Mouse (Mus musculus): ENCODE data around the gene Alg12. TPM values are rescaled to one million over a fixed set of nuclear protein-coding genes. Genes with fewer than 3 reads are reported as not detected.
A peak's percentile ranks its signal among the peaks of the same experiment; 100 is the strongest.

Alg12 gene
- polyA plus RNA-seq, 1 experiment from 2014 or later = 7.6 TPM

DNA sequence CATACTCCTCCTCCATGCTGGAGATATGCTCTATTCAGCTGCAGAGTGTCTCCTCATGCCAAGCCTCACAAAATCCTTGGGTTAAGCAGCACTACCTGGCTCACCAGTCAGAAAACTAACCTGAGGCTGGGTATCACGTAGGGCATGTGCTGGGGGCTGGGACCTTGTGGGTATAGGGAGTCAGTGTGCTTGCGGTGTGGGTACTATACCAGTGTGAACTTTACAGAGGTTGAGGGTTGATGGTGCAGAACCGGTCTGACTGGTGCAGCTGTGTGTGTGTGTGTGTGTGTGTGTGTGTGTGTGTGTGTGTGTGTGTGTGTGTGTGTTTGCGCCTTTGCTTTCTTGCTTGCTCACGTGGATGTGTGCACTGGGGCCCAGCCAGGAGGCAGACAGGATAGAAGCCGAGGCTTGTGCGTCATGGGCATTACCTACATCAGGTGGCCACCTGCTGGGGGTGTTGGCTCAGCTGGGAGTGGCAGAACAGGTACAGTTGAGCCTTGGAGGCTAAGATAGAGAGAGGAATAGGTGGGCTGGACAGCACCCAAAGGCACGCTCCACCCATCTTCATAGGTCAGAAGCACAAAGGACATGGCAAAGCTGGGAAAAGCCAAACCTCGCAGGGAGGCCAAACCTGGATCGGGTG lies 32.5 kb upstream of the Alg12 start:
- no peak overlapping the region for H3K4me3 ChIP-seq
- H3K27me3 ChIP-seq = no peaks in the 10 kb centered on the region
- 85% methylated on average over 10 of the region's 10 CpGs for WGBS
- no peaks in the 10 kb centered on the region for H3K36me3 ChIP-seq (ENCODE audit: poor library complexity, severe bottlenecking)
- peaks cover 15% of the 10 kb centered on the region; the same call in 1 of the 2 replicates for H3K4me1 ChIP-seq
- no peaks in the 10 kb centered on the region for H3K9me3 ChIP-seq (replicated peaks)
- no peak overlapping the region for H3K9ac ChIP-seq
- H3K4me2 ChIP-seq = no peak overlapping the region
- no peak overlapping the region for H3K27ac ChIP-seq
- ATAC-seq = no peak

GRCm38 (mm10) chr15:88851076-88851475 lies 32.0 kb upstream of the Alg12 start:
- no peak overlapping the region for H3K4me3 ChIP-seq
- H3K9ac ChIP-seq = no peak overlapping the region
- no peaks in the 10 kb centered on the region for H3K9me3 ChIP-seq (replicated peaks)
- H3K4me2 ChIP-seq = no peak overlapping the region
- no peaks in the 10 kb centered on the region for H3K36me3 ChIP-seq (ENCODE audit: poor library complexity, severe bottlenecking)
- H3K4me1 ChIP-seq = peaks cover 15% of the 10 kb centered on the region; the same call in 1 of the 2 replicates
- no peak for ATAC-seq
- H3K27me3 ChIP-seq = no peaks in the 10 kb centered on the region
- 61% methylated on average over 3 of the region's 3 CpGs for WGBS
- no peak overlapping the region for H3K27ac ChIP-seq

- no peak for ATAC-seq
- Histone ChIP-seq H3K4me2 (no peak overlapping the region), H3K27ac (no peak overlapping the region), H3K9ac (peak overlapping the region; percentile 21; the same call in 1 of the 2 replicates), H3K4me1 (peaks cover 15% of the 10 kb centered on the region; the same call in 1 of the 2 replicates), H3K36me3 (ENCODE audit: poor library complexity, severe bottlenecking) (no peaks in the 10 kb centered on the region), H3K27me3 (no peaks in the 10 kb centered on the region), H3K4me3 (no peak overlapping the region), H3K9me3 (replicated peaks) (no peaks in the 10 kb centered on the region)
- WGBS = 67% methylated on average over 10 of the region's 10 CpGs
Measured at GRCm38 (mm10) chr15:88850146-88850826, 31.2 kb upstream of the Alg12 start.

- Histone ChIP-seq H3K36me3 (ENCODE audit: poor library complexity, severe bottlenecking) (no peaks in the 10 kb centered on the region), H3K4me1 (peaks cover 10% of the 10 kb centered on the region; the same call in 1 of the 2 replicates), H3K27ac (no peak overlapping the region), H3K9me3 (replicated peaks) (no peaks in the 10 kb centered on the region), H3K4me2 (no peak overlapping the region), H3K9ac (no peak overlapping the region), H3K4me3 (no peak overlapping the region), H3K27me3 (no peaks in the 10 kb centered on the region)
- 86% methylated on average over 2 of the region's 2 CpGs for WGBS
- ATAC-seq = no peak
Measured at GRCm38 (mm10) chr15:88849621-88850020, 30.5 kb upstream of the Alg12 start.

DNA sequence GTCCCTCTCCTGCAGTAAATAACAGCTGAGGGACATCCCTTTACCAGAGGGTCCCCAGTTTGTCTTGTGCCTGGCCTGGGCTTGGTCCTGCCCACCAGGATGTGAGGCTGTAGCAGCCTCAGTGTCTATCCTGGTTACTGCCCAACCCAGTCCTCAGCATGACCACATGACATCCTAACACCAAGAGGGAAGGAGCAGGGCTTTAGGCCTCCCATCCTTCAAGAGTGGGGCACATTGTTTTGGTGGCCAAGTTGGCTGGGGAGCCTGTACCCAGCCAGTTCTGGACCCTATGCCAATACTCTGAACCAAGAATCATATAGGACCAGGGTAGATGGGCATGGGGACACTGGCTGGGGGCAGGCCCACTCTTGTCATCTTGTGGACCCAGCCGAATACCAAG lies 29.5 kb upstream of the Alg12 start:
- Histone ChIP-seq H3K4me3 (no peak overlapping the region), H3K4me2 (no peak overlapping the region), H3K9me3 (replicated peaks) (no peaks in the 10 kb centered on the region), H3K9ac (no peak overlapping the region), H3K36me3 (ENCODE audit: poor library complexity, severe bottlenecking) (no peaks in the 10 kb centered on the region), H3K4me1 (0 out of 2 replicates have a peak, but pooled peaks cover 3% of the 10 kb centered on the region), H3K27ac (no peak overlapping the region), H3K27me3 (no peaks in the 10 kb centered on the region)
- ATAC-seq = no peak
- 100% methylated on average over 1 of the region's 1 CpGs for WGBS

DNA sequence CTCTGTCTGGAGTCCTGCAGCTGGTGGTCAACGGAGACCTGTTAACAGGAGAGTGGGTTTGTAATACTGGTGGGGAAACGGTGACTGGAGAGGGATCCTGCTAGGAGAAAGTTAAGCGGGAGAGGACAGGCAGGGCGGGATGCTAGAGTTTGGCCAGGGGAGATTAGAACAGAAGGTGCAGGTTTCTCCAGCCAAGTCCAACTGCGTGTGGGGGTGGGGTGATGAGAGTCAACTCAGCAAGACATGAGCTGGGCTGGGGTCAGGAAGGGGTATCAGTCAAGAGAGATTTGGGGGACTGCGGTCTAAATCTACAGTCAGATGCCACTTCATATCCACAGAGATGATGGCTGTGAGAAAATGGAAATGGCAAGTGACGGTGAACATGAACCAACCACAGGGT lies 25.8 kb upstream of the Alg12 start:
- no peaks in the 10 kb centered on the region for H3K9me3 ChIP-seq (replicated peaks)
- peaks cover 4% of the 10 kb centered on the region; the same call in 1 of the 2 replicates for H3K4me1 ChIP-seq
- H3K4me3 ChIP-seq = no peak overlapping the region
- no peak overlapping the region for H3K4me2 ChIP-seq
- H3K36me3 ChIP-seq (ENCODE audit: poor library complexity, severe bottlenecking) = no peaks in the 10 kb centered on the region
- no peak for ATAC-seq
- H3K9ac ChIP-seq = no peak overlapping the region
- 91% methylated on average over 7 of the region's 7 CpGs for WGBS
- H3K27ac ChIP-seq = no peak overlapping the region
- H3K27me3 ChIP-seq = no peaks in the 10 kb centered on the region

- Histone ChIP-seq H3K27me3 (no peaks in the 10 kb centered on the region), H3K9me3 (replicated peaks) (no peaks in the 10 kb centered on the region), H3K4me2 (no peak overlapping the region), H3K9ac (no peak overlapping the region), H3K4me1 (peaks cover 18% of the 10 kb centered on the region), H3K4me3 (no peak overlapping the region), H3K36me3 (ENCODE audit: poor library complexity, severe bottlenecking) (no peaks in the 10 kb centered on the region), H3K27ac (0 out of 2 replicates have a peak overlapping the region, but pooled peaks have one; percentile 35)
- WGBS = 41% methylated on average over 8 of the region's 8 CpGs
- peak; percentile 44; the same call in 1 of the 2 replicates for ATAC-seq
Measured at GRCm38 (mm10) chr15:88843486-88844097, 24.5 kb upstream of the Alg12 start.

DNA sequence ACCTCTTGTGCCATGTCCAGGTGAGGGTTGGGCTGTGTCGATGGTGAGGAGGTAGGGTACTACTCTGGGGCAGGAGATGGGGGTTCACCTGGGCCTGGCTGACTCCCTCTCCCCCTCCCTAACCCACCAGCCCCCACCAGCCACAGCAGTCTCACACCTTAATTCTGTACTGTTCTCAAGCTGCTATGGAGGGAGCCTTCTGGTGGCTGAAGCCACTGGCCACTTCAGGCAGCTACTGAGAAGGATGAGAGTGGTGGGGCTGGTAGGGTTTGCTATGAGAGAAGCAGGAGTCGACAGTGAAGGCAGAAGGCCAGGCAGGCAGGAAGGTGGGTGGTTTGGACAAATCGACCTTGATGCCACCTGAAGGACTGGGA lies 23.2 kb upstream of the Alg12 start:
- peaks cover 27% of the 10 kb centered on the region for H3K4me1 ChIP-seq
- no peak overlapping the region for H3K4me3 ChIP-seq
- H3K4me2 ChIP-seq = no peak overlapping the region
- no peaks in the 10 kb centered on the region for H3K36me3 ChIP-seq (ENCODE audit: poor library complexity, severe bottlenecking)
- no peak overlapping the region for H3K27ac ChIP-seq
- no peak for ATAC-seq
- 85% methylated on average over 3 of the region's 3 CpGs for WGBS
- no peak overlapping the region for H3K9ac ChIP-seq
- H3K27me3 ChIP-seq = no peaks in the 10 kb centered on the region
- H3K9me3 ChIP-seq (replicated peaks) = no peaks in the 10 kb centered on the region

DNA sequence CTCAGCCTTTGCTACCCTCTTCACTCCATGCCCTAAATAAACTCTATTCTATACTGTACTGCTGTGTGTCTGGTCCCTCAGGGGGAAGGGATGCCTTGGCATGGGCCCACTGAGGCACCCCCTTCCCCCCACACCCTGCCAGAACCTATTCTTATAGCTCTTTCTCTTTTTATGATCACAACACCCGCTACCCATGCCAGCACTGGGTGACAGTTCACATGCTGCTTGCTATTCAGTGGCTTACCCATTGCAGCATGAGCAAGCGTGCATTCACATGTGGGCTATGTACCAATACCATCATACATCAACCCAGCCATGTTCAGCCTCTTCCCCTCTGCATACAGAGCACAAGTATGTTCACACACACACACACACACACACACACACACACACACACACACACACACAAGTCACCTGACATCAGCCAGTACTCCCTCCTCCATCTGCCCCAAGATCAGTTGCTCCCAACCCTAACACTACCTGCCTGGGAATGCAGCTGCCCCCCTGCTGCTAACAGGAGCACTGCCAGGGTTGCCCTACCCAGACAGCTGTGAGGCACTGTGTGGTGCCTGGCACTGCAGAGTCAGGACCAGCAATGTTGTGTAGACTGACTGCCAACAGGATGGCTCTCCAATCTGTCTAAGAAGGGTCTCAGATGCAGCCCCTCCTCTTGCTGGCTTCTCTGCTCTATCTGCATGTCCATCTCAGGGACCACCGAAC lies 22.6 kb upstream of the Alg12 start:
- H3K9me3 ChIP-seq (replicated peaks) = no peaks in the 10 kb centered on the region
- H3K4me2 ChIP-seq = no peak overlapping the region
- no peak overlapping the region for H3K9ac ChIP-seq
- H3K4me1 ChIP-seq = peaks cover 30% of the 10 kb centered on the region
- ATAC-seq = no peak
- no peaks in the 10 kb centered on the region for H3K27me3 ChIP-seq
- H3K36me3 ChIP-seq (ENCODE audit: poor library complexity, severe bottlenecking) = no peaks in the 10 kb centered on the region
- H3K4me3 ChIP-seq = no peak overlapping the region
- 85% methylated on average over 3 of the region's 3 CpGs for WGBS
- no peak overlapping the region for H3K27ac ChIP-seq

DNA sequence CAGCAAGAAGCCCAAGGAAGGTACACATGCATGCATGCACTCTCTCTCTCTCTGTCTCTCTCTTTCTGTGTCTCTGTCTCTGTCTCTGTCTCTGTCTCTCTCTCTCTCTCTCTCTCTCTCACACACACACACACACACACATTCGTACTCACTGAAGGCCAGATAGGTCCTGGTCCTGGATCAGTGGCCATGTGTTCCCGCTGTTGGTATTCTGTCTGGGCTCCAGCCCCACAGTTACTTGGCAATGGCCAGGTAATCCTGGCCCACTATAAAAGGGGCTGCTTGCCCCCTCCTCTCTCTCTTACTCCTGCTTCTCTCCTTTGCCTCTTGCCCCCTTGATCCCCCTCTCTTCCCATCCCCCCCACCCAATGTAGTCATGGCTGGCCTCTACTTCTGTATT lies 22.0 kb upstream of the Alg12 start:
- Histone ChIP-seq H3K27me3 (no peaks in the 10 kb centered on the region), H3K36me3 (ENCODE audit: poor library complexity, severe bottlenecking) (no peaks in the 10 kb centered on the region), H3K9me3 (replicated peaks) (no peaks in the 10 kb centered on the region), H3K27ac (no peak overlapping the region), H3K9ac (no peak overlapping the region), H3K4me1 (peaks cover 30% of the 10 kb centered on the region), H3K4me3 (no peak overlapping the region), H3K4me2 (no peak overlapping the region)
- no peak for ATAC-seq
- WGBS = 95% methylated on average over 2 of the region's 2 CpGs

GRCm38 (mm10) chr15:88840126-88840525 lies 21.0 kb upstream of the Alg12 start:
- WGBS = 62% methylated on average over 10 of the region's 10 CpGs
- H3K4me2 ChIP-seq = no peak overlapping the region
- peaks cover 30% of the 10 kb centered on the region for H3K4me1 ChIP-seq

DNA sequence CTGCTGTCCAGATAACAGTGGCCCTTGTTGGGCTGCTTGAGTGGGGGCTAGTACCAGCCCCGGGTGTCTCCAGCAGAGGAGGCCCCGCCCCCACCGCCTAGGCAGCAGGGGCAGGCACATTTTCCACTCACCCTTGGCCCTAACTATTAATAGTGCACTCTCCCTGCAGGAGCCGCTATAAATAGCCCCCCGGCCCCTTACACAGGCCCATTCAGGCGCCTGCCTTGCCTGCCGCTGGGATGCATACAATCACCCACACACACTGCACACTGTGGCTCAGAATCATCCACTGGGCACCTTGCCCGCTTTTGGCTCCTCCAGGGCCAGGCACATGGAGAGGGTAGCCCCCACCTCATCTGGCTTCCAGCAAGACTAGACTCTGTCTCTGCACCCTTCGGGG lies 20.2 kb upstream of the Alg12 start:
- WGBS = 18% methylated on average over 9 of the region's 9 CpGs
- H3K4me2 ChIP-seq = peak overlapping the region; percentile 20
- H3K9me3 ChIP-seq (replicated peaks) = no peaks in the 10 kb centered on the region
- H3K4me3 ChIP-seq = no peak overlapping the region
- H3K27ac ChIP-seq = peak overlapping the region; percentile 57
- peaks cover 30% of the 10 kb centered on the region for H3K4me1 ChIP-seq
- H3K9ac ChIP-seq = peak overlapping the region; percentile 21; the same call in 1 of the 2 replicates
- ATAC-seq = peak; percentile 76; the same call in 1 of the 2 replicates
- no peaks in the 10 kb centered on the region for H3K36me3 ChIP-seq (ENCODE audit: poor library complexity, severe bottlenecking)
- no peaks in the 10 kb centered on the region for H3K27me3 ChIP-seq

More at GRCm38 (mm10) chr15:88840126-88840525, 21.0 kb upstream of the Alg12 start:
- no peak for ATAC-seq
- H3K36me3 ChIP-seq (ENCODE audit: poor library complexity, severe bottlenecking) = no peaks in the 10 kb centered on the region
- no peak overlapping the region for H3K4me3 ChIP-seq
- peak overlapping the region; percentile 55 for H3K27ac ChIP-seq
- H3K27me3 ChIP-seq = no peaks in the 10 kb centered on the region
- peak overlapping the region; percentile 13; the same call in 1 of the 2 replicates for H3K9ac ChIP-seq
- H3K9me3 ChIP-seq (replicated peaks) = no peaks in the 10 kb centered on the region
